Mouse (Mus musculus) cerebral cortex, adult 2 months (tissue): ENCODE data around the gene Wdr72.

Experiments
- whole genome bisulfite sequencing: fragments of 180-500 bp; shearing (Covaris S2); methylation state at CpG from one replicate; pipeline ENCODE4 v1.1.7; 2018; 5-methylcytosine and 5-hydroxymethylcytosine counted together

Gene Wdr72

GRCm38 (mm10) chr9:74249486-74249885, 139.3 kb downstream of the Wdr72 start:
- WGBS, result 77% methylated on average over 1 of the region's 1 CpGs

GRCm38 (mm10) chr9:74250522-74250921, 140.4 kb downstream of the Wdr72 start:
- 83% methylated on average over 1 of the region's 1 CpGs for WGBS

- 74% methylated on average over 4 of the region's 4 CpGs for WGBS
These were observed 148.2 kb downstream of the Wdr72 start for GRCm38 (mm10) chr9:74258389-74258788.

GRCm38 (mm10) chr9:74277752-74278385, 167.7 kb downstream of the Wdr72 start:
- WGBS, result 56% methylated on average over 14 of the region's 14 CpGs

- WGBS, result 47% methylated on average over 3 of the region's 3 CpGs
These were observed 171.9 kb downstream of the Wdr72 start for GRCm38 (mm10) chr9:74282072-74282471.

DNA sequence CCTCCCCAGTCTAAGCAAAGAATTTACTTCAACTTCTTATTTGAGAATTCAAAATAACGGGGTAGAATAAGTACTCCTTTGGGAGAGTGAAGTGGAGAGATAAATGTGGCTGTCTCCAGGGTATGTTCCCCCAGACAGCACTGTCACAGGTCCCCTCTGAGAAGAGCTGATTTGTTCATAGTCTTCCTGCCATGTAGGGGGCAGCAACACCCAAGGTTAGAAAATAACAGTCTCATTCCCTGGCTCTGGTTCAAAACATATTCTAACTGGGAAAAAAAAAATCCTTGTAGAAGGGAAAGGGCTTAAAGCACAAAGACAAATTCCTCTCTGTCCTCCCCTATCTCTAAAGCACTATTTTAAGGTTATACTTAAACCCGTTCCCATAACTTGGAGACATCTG, 176.1 kb downstream of the Wdr72 start:
- 33% methylated on average over 2 of the region's 2 CpGs for WGBS

- 82% methylated on average over 3 of the region's 3 CpGs for WGBS
These were observed 184.3 kb downstream of the Wdr72 start for GRCm38 (mm10) chr9:74294479-74294878.

- 76% methylated on average over 1 of the region's 1 CpGs for WGBS
These were observed 208.6 kb downstream of the Wdr72 start for GRCm38 (mm10) chr9:74318771-74319170.

- 75% methylated on average over 11 of the region's 11 CpGs for WGBS
These were observed 214.2 kb downstream of the Wdr72 start for GRCm38 (mm10) chr9:74324089-74324924.

- 72% methylated on average over 3 of the region's 3 CpGs for WGBS
These were observed 214.8 kb downstream of the Wdr72 start for GRCm38 (mm10) chr9:74324925-74325295.

- WGBS, result 92% methylated on average over 1 of the region's 1 CpGs
These were observed 215.8 kb downstream of the Wdr72 start for GRCm38 (mm10) chr9:74325981-74326380.

- 84% methylated on average over 5 of the region's 5 CpGs for WGBS
These were observed 218.7 kb downstream of the Wdr72 start for GRCm38 (mm10) chr9:74328821-74329220.

GRCm38 (mm10) chr9:74330706-74331495, 220.7 kb downstream of the Wdr72 start:
- 48% methylated on average over 9 of the region's 9 CpGs for WGBS

DNA sequence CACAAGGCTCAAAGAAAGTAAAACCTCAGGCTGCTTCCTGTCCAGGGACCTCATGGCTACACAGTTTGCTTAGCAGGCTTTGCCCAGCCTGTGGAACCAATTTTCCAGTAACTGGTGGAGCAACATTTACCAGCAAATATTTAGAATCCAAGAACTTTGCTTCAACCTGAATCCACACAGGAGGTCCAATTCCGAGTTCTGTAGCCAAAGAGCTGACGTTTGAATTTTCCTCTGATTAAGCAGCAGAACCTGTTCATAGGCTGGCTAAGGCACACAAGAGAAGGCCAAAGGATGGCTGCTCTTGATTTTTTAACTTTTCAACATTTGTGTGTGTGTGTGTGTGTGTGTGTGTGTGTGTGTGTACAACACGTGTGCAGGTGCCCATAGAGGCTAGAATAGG, 222.2 kb downstream of the Wdr72 start:
- WGBS, result 82% methylated on average over 3 of the region's 3 CpGs
